Mouse (Mus musculus) lung, embryonic 15.5 days (tissue): ENCODE measurements at regions not wholly inside any gene's neighbourhood (a gene's known extent, or its start where the extent isn't known, plus 50 kb on each side); places are given as distances from the start of the nearest gene placed in this dataset.

Experiments used
- ATAC-seq: fragments of 200-750 bp; cut with Nextera tagmentation; 2 replicates; pipeline ENCODE4 v1.8.0; 2017; ENCODE audit warnings: moderate number of reproducible peaks, borderline replicate concordance; ENCODE audit not compliant: low FRiP score, low TSS enrichment; ENCODE audit errors: extremely low read depth
- H3K27ac ChIP-seq: fragments of 300-500 bp; sonication (generic); 2 replicates; pipeline ENCODE4 v1.5.1; 2015; ENCODE audit warnings: moderate library complexity, mild to moderate bottlenecking, inconsistent platforms
- H3K27me3 ChIP-seq: fragments of 300-500 bp; sonication (generic); 2 replicates; pipeline ENCODE4 v1.6.1; 2015; ENCODE audit warnings: inconsistent platforms
- H3K36me3 ChIP-seq: fragments of 300-500 bp; sonication (generic); 2 replicates; pipeline ENCODE4 v1.6.1; 2015; ENCODE audit warnings: inconsistent platforms
- H3K4me1 ChIP-seq: fragments of 300-500 bp; sonication (generic); 2 replicates; pipeline ENCODE4 v1.6.1; 2015; ENCODE audit warnings: inconsistent platforms
- H3K4me2 ChIP-seq: fragments of 300-500 bp; sonication (generic); 2 replicates; pipeline ENCODE4 v1.6.1; 2015; ENCODE audit warnings: inconsistent platforms, mild to moderate bottlenecking, moderate library complexity
- H3K4me3 ChIP-seq: fragments of 300-500 bp; sonication (generic); 2 replicates; pipeline ENCODE4 v1.5.1; 2015; ENCODE audit warnings: mild to moderate bottlenecking, inconsistent platforms
- H3K9ac ChIP-seq: fragments of 300-500 bp; sonication (generic); 2 replicates; pipeline ENCODE4 v1.6.1; 2015; ENCODE audit warnings: inconsistent platforms
- H3K9me3 ChIP-seq: fragments of 300-500 bp; sonication (generic); 2 replicates; pipeline ENCODE4 v1.6.1; 2016; ENCODE audit warnings: inconsistent platforms
- WGBS: fragments of 180-500 bp; shearing (Covaris S2); methylation state at CpG from one replicate; pipeline ENCODE4 v1.1.7; 2015; 5-methylcytosine and 5-hydroxymethylcytosine counted together

DNA sequence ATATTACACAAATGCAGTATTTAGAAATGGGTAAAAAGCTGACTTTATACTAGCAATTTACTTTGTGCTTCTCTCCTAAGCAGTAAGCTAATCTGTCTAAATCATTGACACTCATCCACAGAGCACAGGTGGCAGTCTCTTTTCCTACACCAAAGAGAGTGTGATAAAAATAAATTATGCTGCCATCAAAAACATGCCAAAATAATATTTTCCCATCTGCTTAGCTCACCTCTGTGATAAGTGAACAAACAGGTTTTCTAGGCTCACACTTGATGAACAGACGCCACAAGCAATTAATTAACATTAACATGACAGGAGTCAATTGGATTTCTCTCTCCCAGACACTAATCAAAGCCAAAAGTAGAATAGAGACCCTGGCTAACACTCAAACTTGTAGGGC, 451.2 kb downstream of the Bmp2 start:
- Histone ChIP-seq H3K36me3 (no peaks in the 10 kb centered on the region), H3K9ac (no peak overlapping the region), H3K4me2 (no peak overlapping the region), H3K9me3 (no peaks in the 10 kb centered on the region), H3K27me3 (no peaks in the 10 kb centered on the region), H3K4me1 (no peaks in the 10 kb centered on the region), H3K4me3 (no peak overlapping the region), H3K27ac (no peak overlapping the region)
- WGBS = 39% methylated on average over 1 of the region's 1 CpGs
- no peak for ATAC-seq

GRCm38 (mm10) chr2:133994742-133995141, 442.8 kb downstream of the Bmp2 start:
- ATAC-seq = no peak
- H3K36me3 ChIP-seq = no peaks in the 10 kb centered on the region
- no peaks in the 10 kb centered on the region for H3K4me1 ChIP-seq
- H3K4me3 ChIP-seq = no peak overlapping the region
- H3K4me2 ChIP-seq = no peak overlapping the region
- H3K9me3 ChIP-seq = no peaks in the 10 kb centered on the region
- H3K27ac ChIP-seq = no peak overlapping the region
- H3K27me3 ChIP-seq = no peaks in the 10 kb centered on the region
- whole genome bisulfite sequencing = 78% methylated on average over 1 of the region's 1 CpGs
- no peak overlapping the region for H3K9ac ChIP-seq

DNA sequence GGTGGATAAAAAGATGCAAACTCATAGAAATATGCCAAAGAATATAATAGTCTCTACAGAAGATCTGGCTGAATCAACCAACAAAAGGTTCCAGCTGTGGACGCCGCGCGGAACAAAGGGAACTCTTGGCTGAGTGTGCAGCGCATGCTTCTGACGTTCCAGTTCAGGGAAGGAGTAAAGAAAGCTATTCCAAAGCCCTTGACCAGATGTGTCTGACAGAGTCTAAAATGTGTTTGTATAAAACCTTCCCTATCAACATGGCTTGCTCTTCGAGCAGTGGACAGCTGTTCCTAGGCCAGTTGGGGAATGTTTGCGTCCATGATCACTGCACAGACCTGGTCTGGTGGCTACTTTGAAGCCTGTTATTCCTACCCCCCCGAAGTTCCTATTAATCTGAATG, 442.4 kb downstream of the Bmp2 start:
- WGBS = 81% methylated on average over 9 of the region's 9 CpGs
- Histone ChIP-seq H3K4me2 (no peak overlapping the region), H3K27me3 (no peaks in the 10 kb centered on the region), H3K9me3 (no peaks in the 10 kb centered on the region), H3K36me3 (no peaks in the 10 kb centered on the region), H3K9ac (no peak overlapping the region), H3K4me1 (no peaks in the 10 kb centered on the region), H3K27ac (no peak overlapping the region), H3K4me3 (no peak overlapping the region)
- ATAC-seq = no peak

- H3K36me3 ChIP-seq = no peaks in the 10 kb centered on the region
- H3K4me3 ChIP-seq = no peak overlapping the region
- no peak for ATAC-seq
- no peaks in the 10 kb centered on the region for H3K27me3 ChIP-seq
- no peak overlapping the region for H3K4me2 ChIP-seq
- no peak overlapping the region for H3K9ac ChIP-seq
- H3K27ac ChIP-seq = no peak overlapping the region
- 90% methylated on average over 1 of the region's 1 CpGs for WGBS
- no peaks in the 10 kb centered on the region for H3K4me1 ChIP-seq
- no peaks in the 10 kb centered on the region for H3K9me3 ChIP-seq
These were observed 435.7 kb downstream of the Bmp2 start for GRCm38 (mm10) chr2:133987671-133988070.
